Mouse (Mus musculus): ENCODE data around the gene Ppcs.
A peak's percentile ranks its signal among the peaks of the same experiment; 100 is the strongest.

Ppcs gene

DNA sequence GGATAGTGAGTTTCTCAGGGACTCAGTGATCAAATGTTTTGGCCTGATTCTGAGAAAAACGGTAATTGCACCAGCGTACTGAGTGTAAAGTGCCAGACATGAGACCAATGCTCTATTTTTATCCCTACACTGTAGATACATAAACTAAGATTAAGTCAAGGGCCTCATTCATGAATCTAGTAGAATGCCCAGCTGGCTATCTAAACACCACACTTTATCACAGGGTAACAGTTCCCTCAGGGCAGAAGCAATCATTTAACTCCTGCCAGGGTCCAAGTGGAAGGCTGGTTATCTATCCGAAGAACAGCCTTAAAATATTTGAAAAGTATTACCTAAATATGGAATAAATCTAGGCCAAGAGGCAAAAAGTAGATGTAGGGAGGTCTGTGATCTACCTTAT, 4.3 kb downstream of the Ppcs start:
- DNase-seq (ENCODE audit: low spot score in 2 of 2) = no peak

DNA sequence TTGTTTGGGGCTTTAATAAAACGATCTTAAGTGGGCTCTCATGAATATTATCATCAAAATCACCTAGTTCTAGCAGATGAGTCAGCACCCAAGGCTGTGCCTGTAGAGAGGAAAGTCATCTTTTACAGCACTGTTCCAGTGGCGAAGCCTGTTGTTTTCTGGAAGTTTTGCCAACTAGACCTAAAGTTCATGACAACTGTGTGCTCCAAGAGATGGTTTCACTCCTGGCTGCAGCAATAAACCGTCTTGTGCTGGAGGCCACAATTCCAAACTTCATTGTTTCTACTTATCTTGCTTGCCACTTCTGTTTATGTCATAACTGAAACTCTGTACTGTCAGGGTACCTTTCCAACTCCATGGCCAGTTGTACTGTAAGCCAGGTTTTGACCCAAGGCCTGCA, 5.0 kb downstream of the Ppcs start:
- DNase-seq (ENCODE audit: low spot score in 2 of 2) = no peak

DNA sequence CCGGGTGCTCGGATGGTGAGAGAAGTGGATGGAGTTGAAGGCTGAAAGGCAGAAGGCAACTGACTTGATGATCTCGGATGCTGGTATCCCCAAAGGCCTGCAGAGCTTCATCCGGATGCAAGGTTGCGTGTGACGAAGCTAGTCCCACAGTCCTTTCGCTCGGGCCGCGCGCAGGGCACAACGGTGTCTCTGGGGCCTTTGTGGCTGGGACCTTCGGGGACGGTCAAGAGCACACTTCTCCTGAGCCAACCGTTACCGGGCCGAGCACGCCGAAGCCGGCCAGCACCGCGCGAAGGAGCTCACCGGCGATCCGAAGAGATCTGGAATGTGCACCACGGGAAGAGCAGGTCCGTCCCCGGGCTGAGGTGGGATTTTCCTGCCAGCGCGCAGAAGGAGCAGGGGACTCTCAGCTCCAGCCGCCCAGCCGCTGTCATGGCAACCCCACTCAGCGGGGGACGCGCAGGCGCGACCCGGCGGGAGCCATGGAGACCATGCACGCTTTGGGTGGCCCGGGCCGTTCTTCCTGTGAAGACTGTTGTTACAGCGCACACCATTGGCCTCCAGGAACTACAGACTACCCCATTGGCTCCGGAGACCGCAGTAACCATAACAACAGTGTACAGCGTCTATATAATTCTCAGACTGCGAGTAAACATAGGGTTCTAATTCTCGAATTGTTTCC, 7.0 kb downstream of the Ppcs start, which contains the start of gene Ccdc30:
TSS of gene Ccdc30 (minus strand) at position 450 of the 682 bp plus-strand sequence.
- peak; percentile 70 to 81 for DNase-seq (ENCODE audit: low spot score in 2 of 2)

GRCm38 (mm10) chr4:119412791-119413190, 9.4 kb downstream of the Ppcs start:
- DNase-seq (ENCODE audit: low spot score in 2 of 2) = no peak

GRCm38 (mm10) chr4:119411877-119412650, 10.2 kb downstream of the Ppcs start:
- DNase-seq (ENCODE audit: low spot score in 2 of 2) = no peak

DNA sequence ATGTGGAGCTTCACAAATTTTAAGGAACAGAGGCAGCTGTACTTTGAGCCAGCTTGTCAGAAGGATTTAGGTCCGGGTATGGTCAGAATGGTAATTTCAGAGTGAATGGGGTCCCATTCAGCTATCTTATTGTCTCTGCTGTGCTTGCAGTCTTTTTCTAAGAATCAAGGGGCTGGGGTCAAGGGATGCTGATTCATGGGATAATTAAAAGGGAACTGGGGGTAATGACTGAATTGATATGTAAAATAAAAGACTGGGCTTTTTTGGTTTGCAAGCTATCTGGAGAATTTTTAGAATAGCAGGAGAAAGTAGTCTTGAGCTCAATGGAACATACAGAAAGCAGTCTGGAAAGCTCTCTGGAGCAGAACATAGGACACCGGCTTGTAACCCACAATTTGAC, 18.8 kb downstream of the Ppcs start:
- no peak for DNase-seq (ENCODE audit: low spot score in 2 of 2)

- DNase-seq (ENCODE audit: low spot score in 2 of 2) = no peak
These were observed 21.3 kb downstream of the Ppcs start for GRCm38 (mm10) chr4:119400896-119401295.

DNA sequence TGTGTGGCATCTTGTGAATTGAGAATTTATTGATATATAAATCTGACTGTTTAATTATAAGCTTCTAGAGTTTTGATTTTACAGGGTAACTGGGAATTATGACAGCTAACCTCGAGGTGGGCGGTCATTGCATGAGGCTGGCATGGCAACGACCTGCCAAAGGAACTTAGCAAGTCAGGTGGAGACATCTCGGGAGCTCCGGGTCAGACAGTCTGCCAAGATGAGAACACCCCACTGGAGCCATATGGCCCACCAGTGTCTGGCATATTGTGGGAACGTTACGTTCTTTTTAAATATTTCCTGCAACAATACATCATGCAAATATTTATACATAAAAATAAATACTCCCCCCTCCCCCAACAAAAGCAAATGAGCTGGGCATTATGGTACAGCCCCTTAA, 23.5 kb downstream of the Ppcs start:
- DNase-seq (ENCODE audit: low spot score in 2 of 2) = no peak

DNA sequence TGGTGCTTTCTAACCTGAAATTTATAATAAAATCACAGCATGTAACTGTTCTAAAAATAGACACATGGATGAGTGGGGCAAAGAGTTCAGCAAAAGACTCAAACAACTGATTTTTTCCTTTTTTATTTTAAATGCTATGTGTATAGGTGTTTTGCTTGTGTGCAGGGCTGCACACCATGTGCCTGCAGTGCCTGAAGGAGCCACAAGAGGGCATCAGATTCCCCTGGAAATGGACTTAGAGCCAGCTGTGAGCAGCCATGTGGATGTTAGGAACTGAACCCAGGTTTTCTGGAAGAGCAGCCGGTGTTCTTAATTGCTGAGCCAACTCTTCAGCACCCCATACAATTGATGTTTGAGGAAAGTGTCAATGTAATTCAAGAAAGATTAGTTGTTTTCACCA, 31.9 kb downstream of the Ppcs start:
- DNase-seq (ENCODE audit: low spot score in 2 of 2) = no peak

- DNase-seq (ENCODE audit: low spot score in 2 of 2) = no peak
These were observed 33.0 kb downstream of the Ppcs start for GRCm38 (mm10) chr4:119389184-119389583.

GRCm38 (mm10) chr4:119381471-119382190, 40.6 kb downstream of the Ppcs start:
- DNase-seq (ENCODE audit: low spot score in 2 of 2) = no peak

DNA sequence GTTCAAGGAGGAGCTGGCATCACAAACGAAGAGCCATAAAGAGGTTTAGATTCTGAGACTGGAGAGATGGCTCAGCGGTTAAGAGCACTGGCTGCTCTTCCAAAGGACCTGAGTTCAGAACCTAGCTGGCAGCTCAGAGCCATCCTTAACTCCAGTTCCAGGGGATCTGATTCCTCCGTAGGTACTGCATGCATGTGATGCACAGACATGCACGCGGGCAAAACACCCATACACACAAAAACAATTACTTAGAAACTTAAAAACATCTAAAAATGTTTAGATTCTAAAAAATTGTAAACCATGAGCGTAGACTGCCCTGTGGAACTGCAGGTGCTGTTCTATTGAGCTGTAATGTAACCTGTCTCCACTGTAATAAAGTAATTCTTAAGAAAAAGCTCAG, 52.8 kb downstream of the Ppcs start:
- DNase-seq (ENCODE audit: low spot score in 2 of 2) = no peak
